Mouse (Mus musculus) kidney, adult 2 months (tissue): ENCODE data around the gene Chrm2.

Experiments used
- CTCF ChIP-seq: fragments of 200-500 bp; conservative IDR thresholded peaks from 2 replicates; pipeline ENCODE4 v1.5.1; 2011; ENCODE audit warnings: low read depth, mild to moderate bottlenecking, control low read depth, low read length, moderate library complexity, mixed read lengths; ENCODE audit not compliant: insufficient read depth, insufficient read length
- POLR2A ChIP-seq: fragments of 200-500 bp; IDR thresholded peaks from one replicate; pipeline ENCODE4 v1.6.1; 2011; ENCODE audit warnings: low read depth, low read length, control low read depth

DNA sequence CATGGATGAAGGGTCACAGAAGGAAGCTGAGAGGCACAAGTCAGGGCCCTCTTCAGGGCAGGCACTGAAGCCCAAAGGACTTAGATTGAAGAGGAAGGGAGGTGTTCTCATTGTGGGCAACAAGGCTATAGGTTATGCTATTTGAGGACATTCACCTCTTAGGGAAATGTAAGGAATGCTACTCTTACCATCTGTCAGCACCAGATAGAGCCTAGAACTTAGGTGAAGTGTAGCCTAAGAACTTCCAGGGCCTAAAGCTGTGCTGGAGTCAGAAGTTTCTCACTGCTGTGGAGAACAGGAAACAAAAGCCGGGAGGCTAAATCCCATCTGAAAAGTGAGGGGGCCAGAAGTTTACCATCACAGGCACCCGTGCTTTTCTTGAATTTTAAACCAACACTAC lies 120.6 kb downstream of the Chrm2 start:
- no peak for TF ChIP-seq CTCF
- no peak for TF ChIP-seq POLR2A
